Mouse (Mus musculus): ENCODE measurements around the gene Rapgefl1. TPM values are rescaled to one million over a fixed set of nuclear protein-coding genes. Genes with fewer than 3 reads are reported as not detected.

Gene Rapgefl1
- polyA plus RNA-seq, 2 experiments from 2014 or later, result 0.48 TPM; not detected in 1

DNA sequence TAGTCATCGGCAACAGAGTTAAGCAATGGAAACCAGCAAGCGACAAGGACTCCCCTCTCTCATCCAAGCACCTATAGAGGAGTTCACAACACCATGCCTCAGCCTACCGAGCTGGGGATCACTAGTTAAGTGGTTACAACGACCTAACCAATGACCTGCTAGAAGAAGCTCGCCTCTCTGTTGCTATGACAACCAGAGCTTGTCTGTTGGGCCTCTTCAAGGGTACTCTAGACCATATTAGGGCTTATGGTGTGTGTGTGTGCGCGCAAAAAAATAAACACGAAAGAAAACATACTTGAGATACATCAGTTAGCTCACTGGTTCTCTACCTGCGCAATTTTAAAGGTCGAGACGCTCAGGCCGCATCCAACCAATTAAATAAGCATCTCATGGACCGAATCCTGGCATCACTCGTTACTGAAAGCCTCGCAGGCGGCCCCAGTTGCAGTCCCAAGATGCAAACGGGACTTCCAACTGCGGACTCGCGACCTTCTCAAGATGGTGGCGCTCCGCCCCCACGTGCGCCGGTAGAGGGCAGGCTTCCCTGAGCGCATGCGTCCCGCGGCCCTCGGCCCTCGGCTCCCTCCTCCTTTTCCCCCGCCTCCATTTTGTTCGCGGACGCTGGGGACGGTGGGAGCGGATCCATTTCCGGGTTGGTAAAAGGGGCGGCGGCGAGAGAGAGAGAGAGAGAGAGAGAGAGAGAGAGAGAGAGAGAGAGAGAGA is 26.6 kb downstream of the Rapgefl1 start, which contains the start of gene Wipf2:
Gene Wipf2, plus strand, starts transcription at position 611 of the 723 bp plus-strand sequence.
- peak; percentile 83 for ATAC-seq

DNA sequence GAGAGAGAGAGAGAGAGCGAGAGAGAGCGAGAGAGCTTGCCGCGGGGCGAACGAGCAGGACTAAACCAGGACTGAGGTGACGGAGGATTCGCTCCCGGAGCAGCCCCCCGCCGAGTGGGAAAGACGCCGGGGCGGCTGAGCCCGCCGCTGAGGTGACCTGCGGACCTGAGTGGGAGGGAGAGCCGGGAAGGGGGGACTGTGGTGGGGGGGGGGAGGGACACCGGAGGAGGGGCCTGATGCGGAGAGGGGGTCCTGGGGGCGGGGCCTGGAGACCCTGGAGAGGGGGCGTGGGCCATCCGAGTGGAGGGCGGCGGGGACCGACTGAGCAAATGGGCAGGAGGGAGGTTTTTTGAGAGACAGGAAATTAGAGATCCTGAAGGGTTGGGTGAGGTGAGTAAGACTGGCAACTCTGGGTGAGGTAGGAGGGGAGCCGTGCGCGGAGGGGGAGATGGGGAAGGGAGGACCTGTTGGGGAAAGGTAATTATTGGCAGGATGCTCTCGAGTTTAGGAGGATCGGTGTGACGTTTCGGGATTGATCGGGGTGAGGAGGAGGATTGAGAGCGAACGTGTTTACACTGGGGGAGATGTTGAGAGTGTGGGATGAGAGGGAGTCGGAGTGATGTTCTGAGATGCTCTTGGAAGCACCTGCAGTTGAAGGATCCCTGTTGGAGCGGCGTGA is 27.3 kb downstream of the Rapgefl1 start:
- peak; percentile 67 for ATAC-seq

DNA sequence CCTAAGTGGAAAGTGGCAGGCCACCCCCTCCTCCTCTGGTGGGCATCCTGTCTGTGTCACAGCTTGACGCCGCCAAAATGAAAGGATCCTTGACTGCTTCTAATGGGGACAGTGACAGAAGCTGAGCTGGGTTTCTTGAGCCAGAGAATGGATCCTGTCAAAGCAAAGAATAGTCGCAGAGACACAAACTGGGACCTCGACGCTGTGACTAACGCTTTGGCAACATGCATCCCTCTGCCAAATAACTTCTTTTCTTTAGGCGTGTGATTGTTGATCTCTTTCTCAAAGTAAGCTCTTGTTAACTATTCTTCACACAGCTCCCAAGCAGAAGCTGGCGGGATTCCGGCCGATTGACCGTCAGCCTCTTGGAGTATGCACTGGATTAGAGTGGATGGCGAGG is 30.7 kb downstream of the Rapgefl1 start:
- no peak for ATAC-seq

GRCm38 (mm10) chr11:98869906-98870305 is 33.3 kb downstream of the Rapgefl1 start:
- ATAC-seq, result no peak

DNA sequence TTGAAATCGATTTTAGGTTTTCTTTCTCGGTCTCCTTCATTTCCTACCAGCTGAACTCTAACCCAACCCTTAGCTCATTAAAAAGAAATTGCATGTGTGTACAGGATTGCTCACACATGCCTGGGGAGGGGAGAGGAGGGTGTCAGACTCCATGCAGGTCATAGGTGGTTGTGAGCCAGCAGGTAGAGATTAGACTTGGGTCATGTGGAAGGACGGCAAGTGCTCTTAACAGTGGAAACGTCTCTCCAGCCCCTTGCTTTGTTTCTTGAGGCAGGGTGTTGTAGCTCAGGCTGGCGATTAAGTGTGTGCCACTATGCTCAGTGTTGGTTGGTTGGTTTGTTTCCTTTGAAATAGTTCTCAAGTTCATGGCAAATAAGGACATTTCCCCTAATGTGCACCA is 34.2 kb downstream of the Rapgefl1 start:
- no peak for ATAC-seq

DNA sequence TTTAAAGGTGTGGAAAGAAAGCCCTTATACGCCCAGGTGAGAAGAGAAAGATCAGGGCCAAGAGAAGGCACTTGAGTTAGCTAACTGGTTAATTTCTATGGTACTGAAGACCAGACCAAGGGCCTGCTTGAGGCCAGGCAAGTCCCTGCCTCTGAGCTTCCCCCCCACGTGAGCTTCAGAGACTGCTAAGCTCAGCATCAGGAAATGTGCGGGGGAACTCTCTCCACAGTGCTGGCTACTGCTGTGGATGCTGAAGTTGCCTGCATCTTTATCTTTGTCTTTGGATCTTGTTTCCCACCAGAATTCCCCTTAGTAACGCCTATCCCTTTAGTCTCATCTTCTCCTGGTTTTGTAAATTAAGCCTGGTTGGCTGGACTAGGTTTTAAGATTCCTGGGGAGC is 34.8 kb downstream of the Rapgefl1 start:
- no peak for ATAC-seq

- no peak for ATAC-seq
These were observed 35.5 kb downstream of the Rapgefl1 start for GRCm38 (mm10) chr11:98872040-98872439.

DNA sequence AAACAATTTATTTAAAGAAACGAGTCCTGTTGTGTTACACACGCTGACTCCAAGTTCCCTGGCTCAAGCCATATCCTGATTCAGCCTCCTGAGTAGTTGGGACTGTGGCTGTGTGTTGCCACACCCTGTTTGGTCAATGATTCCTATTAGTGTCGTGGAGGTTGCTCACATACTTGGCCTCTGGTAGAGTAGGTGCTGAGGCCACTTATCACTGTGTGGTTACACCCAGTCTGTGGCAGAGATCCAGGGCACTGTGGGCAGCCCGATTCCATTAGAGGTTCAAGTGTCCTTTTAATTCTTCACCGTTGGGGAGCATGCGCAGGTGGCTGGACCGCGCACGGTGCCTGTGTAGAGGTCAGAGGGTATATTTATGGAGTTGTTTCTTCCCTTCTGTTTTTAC is 37.3 kb downstream of the Rapgefl1 start:
- no peak for ATAC-seq

DNA sequence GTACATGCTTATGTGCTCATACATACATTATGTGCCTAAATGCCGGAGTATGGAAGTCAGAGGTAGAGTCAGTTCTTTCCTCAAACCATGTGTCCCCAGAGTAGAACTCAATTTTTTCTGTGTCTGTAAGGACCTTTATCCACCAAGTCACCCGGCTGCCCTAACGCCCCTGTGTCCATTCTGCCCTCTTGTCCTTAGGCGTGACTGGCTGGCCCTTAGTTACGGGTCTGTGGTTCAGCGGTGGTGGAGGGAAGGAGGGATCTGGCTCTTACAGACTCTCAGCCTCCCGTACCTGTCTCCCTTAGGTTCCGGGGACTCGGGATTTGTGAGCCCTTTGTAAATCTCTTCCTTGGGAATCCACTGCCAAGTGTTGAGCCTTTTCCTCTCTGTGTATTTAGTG is 40.4 kb downstream of the Rapgefl1 start:
- no peak for ATAC-seq

DNA sequence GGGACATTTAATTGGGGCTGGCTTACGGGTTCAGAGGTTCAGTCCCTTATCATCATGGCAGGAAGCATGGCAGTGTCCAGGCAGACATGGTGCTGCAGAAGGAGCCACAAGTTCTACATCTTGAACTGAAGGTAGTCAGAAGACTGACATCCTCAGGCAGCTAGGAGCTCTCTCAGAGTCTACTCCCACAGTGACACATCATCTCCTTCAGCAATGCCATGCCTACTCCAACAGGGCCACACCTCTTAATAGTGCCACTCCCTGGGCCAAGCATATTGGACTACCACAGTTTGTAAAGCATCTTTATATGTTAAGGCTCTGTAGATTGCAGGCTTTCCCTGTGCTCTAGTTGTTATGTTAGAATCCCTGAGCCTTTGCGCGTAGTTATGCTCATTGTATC is 51.1 kb downstream of the Rapgefl1 start:
- no peak for ATAC-seq

DNA sequence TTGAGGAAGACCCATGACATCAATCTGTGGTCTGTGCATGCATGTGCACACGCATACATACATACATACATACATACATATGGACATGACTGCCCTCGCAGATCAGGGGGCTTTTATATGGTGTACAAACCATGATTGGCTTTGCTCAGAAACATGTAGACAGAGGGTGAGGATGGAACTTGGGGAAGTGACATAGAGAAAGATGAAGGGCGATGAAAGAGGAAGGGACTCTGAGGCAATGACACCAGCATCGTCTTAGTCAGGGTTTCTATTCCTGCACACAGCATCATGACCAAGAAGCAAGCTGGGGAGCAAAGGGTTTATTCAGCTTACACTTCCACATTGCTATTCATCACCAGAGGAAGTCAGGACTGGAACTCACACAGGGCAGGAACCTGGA is 52.5 kb downstream of the Rapgefl1 start:
- no peak for ATAC-seq

DNA sequence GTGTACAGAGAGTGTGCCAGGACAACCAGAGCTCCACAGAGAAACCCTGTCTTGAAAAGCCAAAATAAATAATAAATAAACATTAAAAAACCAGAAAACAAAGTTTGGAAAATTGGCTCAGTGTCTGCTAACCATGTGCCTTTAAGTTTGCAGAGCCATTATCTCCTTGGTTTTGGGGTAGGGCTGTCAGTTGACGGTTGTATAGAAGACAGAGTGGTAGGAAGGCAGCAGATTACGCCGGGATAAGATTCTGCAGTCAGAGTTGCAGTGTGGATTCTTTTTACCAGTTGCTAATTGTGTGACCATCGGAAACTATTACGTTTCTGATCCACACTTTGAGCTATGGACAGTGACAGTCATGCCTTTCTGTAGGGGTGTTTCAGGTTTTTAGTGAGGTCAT is 53.4 kb downstream of the Rapgefl1 start:
- ATAC-seq, result no peak

- ATAC-seq, result no peak
These were observed 55.8 kb downstream of the Rapgefl1 start for GRCm38 (mm10) chr11:98892426-98892825.

DNA sequence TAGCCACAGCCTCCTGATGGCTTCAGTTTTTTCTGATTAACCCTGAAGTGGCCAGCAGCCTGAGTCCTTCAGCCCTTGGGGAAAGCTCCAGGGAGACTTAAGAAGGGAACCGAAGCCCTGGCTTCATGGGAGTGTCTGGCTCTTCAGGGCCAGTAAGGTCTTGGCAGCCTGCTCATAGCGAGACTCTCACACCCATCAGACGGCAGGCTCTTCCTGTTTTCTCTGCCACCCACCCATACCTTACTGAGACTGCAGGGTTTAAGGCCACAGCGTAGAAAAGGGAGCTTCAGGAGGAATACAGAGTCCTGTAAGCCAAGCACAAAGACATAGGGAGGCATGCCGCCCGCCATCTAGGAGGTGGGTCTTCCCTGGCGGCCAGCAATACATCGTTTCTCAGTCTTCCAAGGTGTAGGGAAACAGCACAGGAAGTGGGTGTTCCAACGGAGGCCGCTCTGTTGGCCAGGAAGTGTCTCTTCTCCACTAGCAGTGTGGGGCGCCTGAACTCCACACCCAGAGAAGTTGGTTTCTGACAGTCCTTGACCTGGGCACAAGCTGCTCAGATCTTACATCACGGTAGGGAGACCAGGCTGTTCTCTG is 64.0 kb downstream of the Rapgefl1 start:
- ATAC-seq, result peak; percentile 91

- no peak for ATAC-seq
These were observed 66.1 kb downstream of the Rapgefl1 start for GRCm38 (mm10) chr11:98902621-98903245.

Other genes with a start within 250 kb of the Rapgefl1 start
- gene Ormdl3, start 249.4 kb upstream of the Rapgefl1 start, polyA plus RNA-seq (2017; shearing (Covaris generic)), result 10 to 100 TPM; 25.9 to 53.6 TPM
- not detected for gene Lrrc3c, start 238.5 kb upstream of the Rapgefl1 start, polyA plus RNA-seq (2017; shearing (Covaris generic))
- 1 to 10 TPM; 1.0 to 9.6 TPM for gene Gm12355, start 211.1 kb upstream of the Rapgefl1 start, polyA plus RNA-seq (2017; shearing (Covaris generic))
- under 1 TPM in 1 of 2 experiments, not detected in 1; 0.20 TPM for gene Gsdma3, start 210.4 kb upstream of the Rapgefl1 start, polyA plus RNA-seq (2017; shearing (Covaris generic))
- not detected for gene Gsdma2, start 190.0 kb upstream of the Rapgefl1 start, polyA plus RNA-seq (2017; shearing (Covaris generic))
- under 1 TPM in 1 of 2 experiments, not detected in 1; 0.12 TPM for gene Gsdma, start 172.4 kb upstream of the Rapgefl1 start, polyA plus RNA-seq (2017; shearing (Covaris generic))
- gene Psmd3, start 154.2 kb upstream of the Rapgefl1 start, polyA plus RNA-seq (2017; shearing (Covaris generic)), result 10 to 100 TPM; 13.8 to 17.5 TPM
- not detected for gene Csf3, start 135.5 kb upstream of the Rapgefl1 start, polyA plus RNA-seq (2017; shearing (Covaris generic))
- gene Med24, start 107.3 kb upstream of the Rapgefl1 start, polyA plus RNA-seq (2017; shearing (Covaris generic)), result 10 to 100 TPM; 27.0 to 37.5 TPM
- gene Thra, start 96.1 kb upstream of the Rapgefl1 start, polyA plus RNA-seq (2017; shearing (Covaris generic)), result 1 to 10 TPM; 4.8 to 5.7 TPM
- gene Nr1d1, start 61.5 kb upstream of the Rapgefl1 start, polyA plus RNA-seq (2017; shearing (Covaris generic)), result 10 to 100 TPM in 1 of 2 experiments, 1 to 10 TPM in 1; 4.9 to 12.3 TPM
- gene Msl1, start 41.3 kb upstream of the Rapgefl1 start, polyA plus RNA-seq (2017; shearing (Covaris generic)), result 10 to 100 TPM; 22.3 to 24.8 TPM
- 10 to 100 TPM; 13.6 to 14.5 TPM for gene Casc3, start 31.9 kb upstream of the Rapgefl1 start, polyA plus RNA-seq (2017; shearing (Covaris generic))
- 10 to 100 TPM; 13.5 to 13.9 TPM for gene Wipf2, start 26.9 kb downstream of the Rapgefl1 start, polyA plus RNA-seq (2017; shearing (Covaris generic))
- 1 to 10 TPM; 4.1 to 8.5 TPM for gene Cdc6, start 71.0 kb downstream of the Rapgefl1 start, polyA plus RNA-seq (2017; shearing (Covaris generic))
- gene Rara, start 91.0 kb downstream of the Rapgefl1 start, polyA plus RNA-seq (2017; shearing (Covaris generic)), result 1 to 10 TPM; 8.6 to 8.9 TPM
- gene Gjd3, start 146.2 kb downstream of the Rapgefl1 start, polyA plus RNA-seq (2017; shearing (Covaris generic)), result not detected
- gene Top2a, start 187.4 kb downstream of the Rapgefl1 start, polyA plus RNA-seq (2017; shearing (Covaris generic)), result 10 to 100 TPM; 39.6 to 58.8 TPM
- 10 to 100 TPM; 12.6 to 20.7 TPM for gene Igfbp4, start 204.5 kb downstream of the Rapgefl1 start, polyA plus RNA-seq (2017; shearing (Covaris generic))